In genomic region chr1:92048415-92049354, GRCm38 (mm10) we compare ENCODE assay signal across 13 mouse cellular contexts.
DNase-seq lines count a peak whose midpoint lies in the region; ATAC-seq lines count a peak whose summit lies in the region.
"Had no signal": no experiment of that assay in that cellular context is flagged by ENCODE, and none has a peak within 500 bp of the region (broad histone marks: within the 10 kb centered on the region; RNA-seq: fewer than 3 reads in every experiment).

No protein-coding gene starts in this region.

- ATAC-seq in liver, embryonic 15.5 days (ENCODE audit: insufficient read depth) = no peak
- no peak for ATAC-seq in liver, embryonic 11.5 days (replicated peaks; ENCODE audit: low FRiP score)
- ATAC-seq in stomach, embryonic 15.5 days (ENCODE audit: insufficient read depth, low FRiP score, low read depth) = peak; percentile 41; the same call in 1 of the 2 replicates
- ATAC-seq: midbrain, embryonic 16.5 days had no signal

- H3K36me3 ChIP-seq in liver, embryonic 15.5 days (replicated peaks) = no peaks in the 10 kb centered on the region
- H3K36me3 ChIP-seq in liver, embryonic 11.5 days (ENCODE audit: control insufficient read depth, insufficient read depth, low read length) = no peaks in the 10 kb centered on the region
- no peaks in the 10 kb centered on the region for H3K36me3 ChIP-seq in stomach, embryonic 15.5 days
- no peaks in the 10 kb centered on the region for H3K36me3 ChIP-seq in limb, embryonic 10.5 days
- H3K36me3 ChIP-seq: neural tube, embryonic 15.5 days had no signal

- DNase-seq in adrenal gland, adult (ENCODE audit: inconsistent age in 2 of 2, low spot score in 1 of 2) = peak; percentile 76 to 77
- no peak for DNase-seq in adrenal gland, postnatal 25 days
- no peak for DNase-seq in liver, embryonic 11.5 days (ENCODE audit: low spot score)
- DNase-seq in gastrocnemius, postnatal 14 days = peak; percentile 24
- DNase-seq in limb, embryonic 10.5 days (ENCODE audit: low spot score) = no peak
- no peak for DNase-seq in spleen, postnatal 14 days (ENCODE audit: low spot score in 2 of 2)
- DNase-seq: cerebellum, adult 11 months; kidney, postnatal 4 days; right cerebral cortex, postnatal 14 days had no signal

- 52% methylated on average over 4 of the region's 4 CpGs for WGBS in liver, embryonic 15.5 days (ENCODE audit: insufficient replicate concordance)
- WGBS in liver, embryonic 11.5 days = 82% methylated on average over 4 of the region's 4 CpGs
- 78% methylated on average over 4 of the region's 4 CpGs for WGBS in stomach, embryonic 15.5 days
- WGBS in limb, embryonic 10.5 days = 94% methylated on average over 4 of the region's 4 CpGs

- intact Hi-C loops in gastrocnemius, postnatal 14 days (cut with DNase I; ENCODE audit: low total_unique reads) = no loop called here

- peak overlapping the region; percentile 29; the same call in 1 of the 2 replicates for H3K27ac ChIP-seq in liver, embryonic 15.5 days (replicated peaks)
- no peak overlapping the region for H3K27ac ChIP-seq in liver, embryonic 11.5 days (ENCODE audit: low read depth, low read length)
- H3K27ac ChIP-seq in stomach, embryonic 15.5 days = no peak overlapping the region
- H3K27ac ChIP-seq in limb, embryonic 10.5 days = no peak overlapping the region
- H3K27ac ChIP-seq: neural tube, embryonic 15.5 days had no signal

- no peaks in the 10 kb centered on the region for H3K27me3 ChIP-seq in liver, embryonic 15.5 days
- no peaks in the 10 kb centered on the region for H3K27me3 ChIP-seq in liver, embryonic 11.5 days (replicated peaks; ENCODE audit: control insufficient read depth, insufficient read depth, low read length)
- H3K27me3 ChIP-seq in stomach, embryonic 15.5 days (replicated peaks) = no peaks in the 10 kb centered on the region
- H3K27me3 ChIP-seq in limb, embryonic 10.5 days (ENCODE audit: low read depth, poor library complexity, severe bottlenecking) = no peaks in the 10 kb centered on the region
- H3K27me3 ChIP-seq: neural tube, embryonic 15.5 days had no signal

- H3K9me3 ChIP-seq in liver, embryonic 15.5 days (replicated peaks) = no peaks in the 10 kb centered on the region
- no peaks in the 10 kb centered on the region for H3K9me3 ChIP-seq in liver, embryonic 11.5 days (ENCODE audit: control insufficient read depth, low read length)
- no peaks in the 10 kb centered on the region for H3K9me3 ChIP-seq in stomach, embryonic 15.5 days
- no peaks in the 10 kb centered on the region for H3K9me3 ChIP-seq in limb, embryonic 10.5 days (replicated peaks)
- H3K9me3 ChIP-seq: neural tube, embryonic 15.5 days had no signal

- peaks cover 16% of the 10 kb centered on the region for H3K4me1 ChIP-seq in liver, embryonic 15.5 days (replicated peaks)
- 0 out of 2 replicates have a peak, but pooled peaks cover 2% of the 10 kb centered on the region for H3K4me1 ChIP-seq in liver, embryonic 11.5 days (replicated peaks; ENCODE audit: control insufficient read depth, insufficient read depth, low read length)
- H3K4me1 ChIP-seq in stomach, embryonic 15.5 days = peaks cover 13% of the 10 kb centered on the region; the same call in 1 of the 2 replicates
- H3K4me1 ChIP-seq in limb, embryonic 10.5 days = peaks cover 20% of the 10 kb centered on the region

- H3K4me2 ChIP-seq in liver, embryonic 15.5 days = no peak overlapping the region; the same call in 1 of the 2 replicates
- H3K4me2 ChIP-seq in liver, embryonic 11.5 days = no peak overlapping the region
- no peak overlapping the region for H3K4me2 ChIP-seq in stomach, embryonic 15.5 days
- H3K4me2 ChIP-seq: neural tube, embryonic 15.5 days had no signal

- H3K4me3 ChIP-seq in liver, embryonic 15.5 days (replicated peaks) = no peak overlapping the region
- H3K4me3 ChIP-seq in liver, embryonic 11.5 days (ENCODE audit: low read depth, low read length) = no peak overlapping the region
- H3K4me3 ChIP-seq in stomach, embryonic 15.5 days (replicated peaks) = no peak overlapping the region
- no peak overlapping the region for H3K4me3 ChIP-seq in limb, embryonic 10.5 days
- H3K4me3 ChIP-seq: neural tube, embryonic 15.5 days had no signal

- no peak overlapping the region for H3K9ac ChIP-seq in liver, embryonic 15.5 days
- no peak overlapping the region for H3K9ac ChIP-seq in liver, embryonic 11.5 days (ENCODE audit: low read depth, low read length)
- H3K9ac ChIP-seq in stomach, embryonic 15.5 days = no peak overlapping the region
- H3K9ac ChIP-seq: neural tube, embryonic 15.5 days had no signal

Comparison
In these comparisons a context has a peak if more than half of its experiments do, and no peak if none do; other contexts are left out.
1. DNase-seq: peak in adrenal gland, adult (2 of 2) and gastrocnemius, postnatal 14 days (single experiment); none in adrenal gland, postnatal 25 days (single experiment), liver, embryonic 11.5 days (single experiment), limb, embryonic 10.5 days (single experiment) and spleen, postnatal 14 days (0 of 2).